Mouse (Mus musculus) erythroblast, embryonic 14.5 days (primary cell): Measurements from ENCODE around the gene Arhgef3.

ENCODE experiments used
- GATA1 ChIP-seq: IDR thresholded peaks from 2 replicates; pipeline ENCODE4 v1.6.1; 2012; ENCODE audit warnings: low read length, inconsistent platforms, mixed read lengths
- TAL1 ChIP-seq: IDR thresholded peaks from 3 replicates; pipeline ENCODE4 v1.6.1; 2012; ENCODE audit warnings: low read length, inconsistent platforms, mixed read lengths

- TF ChIP-seq GATA1, result no peak
- TF ChIP-seq TAL1, result no peak
Observed at GRCm38 (mm10) chr14:27310559-27311242, 196.0 kb downstream of the Arhgef3 start.
